Mouse (Mus musculus): ENCODE data around the gene Cfap206. TPM values are rescaled to one million over a fixed set of nuclear protein-coding genes. Genes with fewer than 3 reads are reported as not detected.

Cfap206 gene
- not detected in 2 replicates for polyA plus RNA-seq (2015; fragmentation: Nextera tagmentation; extraction: Ambion mirVana)

GRCm38 (mm10) chr4:34729851-34730341 lies at the start of gene Cfap206:
Gene Cfap206, minus strand, starts transcription at chr4:34730206.

GRCm38 (mm10) chr4:34777677-34778527 lies 47.9 kb upstream of the Cfap206 start, which contains the start of gene Smim8:
Gene Smim8, minus strand, starts transcription at chr4:34778423.

GRCm38 (mm10) chr4:34756163-34756562 lies 26.2 kb upstream of the Cfap206 start, which contains the start of gene Gm136:
Gene Gm136, minus strand, starts transcription at chr4:34756263.

GRCm38 (mm10) chr4:34686874-34687567 lies 43.0 kb downstream of the Cfap206 start, which contains the start of gene Slc35a1:
Gene Slc35a1, minus strand, starts transcription at chr4:34687438.

Other genes with a start within 250 kb of the Cfap206 start
- gene Akirin2, start 179.3 kb downstream of the Cfap206 start, polyA plus RNA-seq (2015; fragmentation: Nextera tagmentation; extraction: Ambion mirVana), result 36.7 and 37.1 TPM in 2 replicates
- gene Orc3, start 115.3 kb downstream of the Cfap206 start, polyA plus RNA-seq (2015; fragmentation: Nextera tagmentation; extraction: Ambion mirVana), result 42.0 and 46.9 TPM in 2 replicates
- gene Rars2, start 115.2 kb downstream of the Cfap206 start, polyA plus RNA-seq (2015; fragmentation: Nextera tagmentation; extraction: Ambion mirVana), result 33.5 and 35.2 TPM in 2 replicates
- gene Slc35a1, start 42.8 kb downstream of the Cfap206 start, polyA plus RNA-seq (2015; fragmentation: Nextera tagmentation; extraction: Ambion mirVana), result 22.0 and 22.7 TPM in 2 replicates
- gene Gm136, start 26.1 kb upstream of the Cfap206 start, polyA plus RNA-seq (2015; fragmentation: Nextera tagmentation; extraction: Ambion mirVana), result not detected in 2 replicates
- gene Smim8, start 48.2 kb upstream of the Cfap206 start, polyA plus RNA-seq (2015; fragmentation: Nextera tagmentation; extraction: Ambion mirVana), result 54.2 and 54.6 TPM in 2 replicates
- 6.1 and 7.2 TPM in 2 replicates for gene Zfp292, start 152.8 kb upstream of the Cfap206 start, polyA plus RNA-seq (2015; fragmentation: Nextera tagmentation; extraction: Ambion mirVana)
- gene Cga, start 163.6 kb upstream of the Cfap206 start, polyA plus RNA-seq (2015; fragmentation: Nextera tagmentation; extraction: Ambion mirVana), result not detected in 2 replicates

Measured in spleen, postnatal 0 days (tissue).